Comparison of ENCODE assay signal across 6 mouse cellular contexts in the genomic region with DNA sequence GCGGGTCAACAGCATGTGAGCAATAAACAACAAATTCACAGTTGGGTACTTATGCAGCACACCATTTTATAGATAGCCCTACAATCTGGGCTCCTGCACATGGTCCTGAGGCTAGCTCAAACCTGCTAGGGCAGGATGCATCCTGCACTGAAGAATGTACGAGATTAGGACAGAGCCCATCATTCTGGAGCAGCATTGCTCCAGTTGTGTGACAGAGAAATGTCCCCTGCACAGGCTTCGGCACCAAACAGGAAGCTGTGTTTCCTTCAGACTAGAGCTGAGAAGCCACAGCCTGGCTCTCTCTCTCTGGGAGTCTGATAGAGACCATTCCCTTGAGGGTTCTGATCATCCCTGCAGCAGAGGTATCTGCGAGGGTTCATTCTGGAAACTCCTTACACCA. TPM values are rescaled to one million over a fixed set of nuclear protein-coding genes. Genes with fewer than 3 reads are reported as not detected.
DNase-seq lines count a peak whose midpoint lies in the region; ATAC-seq and TF ChIP-seq lines count a peak whose summit lies in the region.
"Not testable (repeated sequence)": the region's sequence is repeated elsewhere in the genome, so short reads cannot be mapped to it uniquely, and the experiment has no call there.

No protein-coding gene starts in this region.

- TF ChIP-seq EP300 in liver, postnatal 0 days (IDR thresholded peaks at IDR 0.05; ENCODE audit: low read depth): not testable (repeated sequence)

- 88% methylated on average over 4 of the region's 4 CpGs for WGBS in intestine, embryonic 14.5 days
- 31% methylated on average over 4 of the region's 4 CpGs for WGBS in liver, embryonic 12.5 days (ENCODE audit: insufficient replicate concordance)
- WGBS in liver, postnatal 0 days (ENCODE audit: insufficient replicate concordance): 31% methylated on average over 4 of the region's 4 CpGs
- whole genome bisulfite sequencing in midbrain, embryonic 10.5 days: 91% methylated on average over 4 of the region's 4 CpGs

- not testable (repeated sequence) for H3K9me3 ChIP-seq in intestine, embryonic 14.5 days (ENCODE audit: control insufficient read depth, low read length); liver, embryonic 12.5 days (replicated peaks); liver, postnatal 0 days (ENCODE audit: low read length); midbrain, embryonic 10.5 days (replicated peaks)

- not testable (repeated sequence) for H3K9ac ChIP-seq in intestine, embryonic 14.5 days (ENCODE audit: low read length); liver, embryonic 12.5 days; liver, postnatal 0 days (replicated peaks)

- not testable (repeated sequence) for H3K27me3 ChIP-seq in intestine, embryonic 14.5 days (replicated peaks; ENCODE audit: control insufficient read depth, insufficient read depth, low read length); liver, embryonic 12.5 days (replicated peaks); liver, postnatal 0 days (ENCODE audit: insufficient read depth, low read length); midbrain, embryonic 10.5 days (ENCODE audit: low read depth, poor library complexity, severe bottlenecking)

- not testable (repeated sequence) for H3K4me2 ChIP-seq in intestine, embryonic 14.5 days (ENCODE audit: low read length); liver, embryonic 12.5 days; liver, postnatal 0 days (ENCODE audit: low read depth, low read length)

- H3K27ac ChIP-seq in intestine, embryonic 14.5 days (ENCODE audit: low read depth); liver, embryonic 12.5 days; liver, postnatal 0 days (ENCODE audit: low read depth); midbrain, embryonic 10.5 days (replicated peaks): not testable (repeated sequence)

- DNase-seq in 416B (ENCODE audit: low read depth): peak; percentile 56
- peak; percentile 52 for DNase-seq in heart, adult 11 months
- peak; percentile 20 for DNase-seq in intestine, embryonic 14.5 days (ENCODE audit: low spot score)
- DNase-seq in liver, postnatal 0 days: not testable (repeated sequence)
- DNase-seq in midbrain, embryonic 10.5 days (ENCODE audit: low spot score): peak; percentile 6

- not testable (repeated sequence) for TF ChIP-seq CTCF in liver, postnatal 0 days (IDR thresholded peaks at IDR 0.05; ENCODE audit: low read depth)

- not testable (repeated sequence) for H3K4me3 ChIP-seq in intestine, embryonic 14.5 days (ENCODE audit: low read depth, low read length); liver, embryonic 12.5 days; liver, postnatal 0 days (ENCODE audit: low read depth, low read length); midbrain, embryonic 10.5 days

- not testable (repeated sequence) for H3K4me1 ChIP-seq in intestine, embryonic 14.5 days (replicated peaks; ENCODE audit: control insufficient read depth, insufficient read depth, low read length); liver, embryonic 12.5 days; liver, postnatal 0 days (ENCODE audit: insufficient read depth); midbrain, embryonic 10.5 days

- ATAC-seq in intestine, embryonic 14.5 days (replicated peaks; ENCODE audit: low FRiP score, low TSS enrichment, low read depth): not testable (repeated sequence)
- ATAC-seq in liver, embryonic 12.5 days: peak; percentile 24; the same call in 1 of the 2 replicates
- ATAC-seq in liver, postnatal 0 days: peak; percentile 38; the same call in 1 of the 2 replicates

- H3K36me3 ChIP-seq in intestine, embryonic 14.5 days (ENCODE audit: control insufficient read depth, insufficient read depth, low read length): peaks cover 15% of the 10 kb centered on the region
- H3K36me3 ChIP-seq in liver, embryonic 12.5 days: peaks cover 18% of the 10 kb centered on the region
- H3K36me3 ChIP-seq in liver, postnatal 0 days (replicated peaks; ENCODE audit: insufficient read depth, low read length): peaks cover 11% of the 10 kb centered on the region
- peaks cover 24% of the 10 kb centered on the region for H3K36me3 ChIP-seq in midbrain, embryonic 10.5 days

RNA-seq across cellular contexts. Expression of a gene that starts 43.3 kb away (rescaled TPM):
- polyA plus RNA-seq in intestine, embryonic 14.5 days (2014; fragmentation: Nextera tagmentation; extraction: Ambion mirVana): 17.5 and 18.5 TPM in 2 replicates
- 10.8 and 14.0 TPM in 2 replicates for polyA plus RNA-seq in liver, embryonic 12.5 days (2016; fragmentation: Nextera tagmentation; extraction: Ambion mirVana)
- 3.9 and 5.2 TPM in 2 replicates for polyA plus RNA-seq in liver, postnatal 0 days (2015; fragmentation: Nextera tagmentation; extraction: Ambion mirVana)
- 18.3 and 21.0 TPM in 2 replicates for polyA plus RNA-seq in midbrain, embryonic 10.5 days (2016; fragmentation: Nextera tagmentation; extraction: Ambion mirVana)

RNA-seq across cellular contexts. Expression of a gene that starts 43.4 kb away (rescaled TPM):
- polyA plus RNA-seq in intestine, embryonic 14.5 days (2014; fragmentation: Nextera tagmentation; extraction: Ambion mirVana): 1,382 and 1,440 TPM in 2 replicates
- 1,045 and 1,076 TPM in 2 replicates for polyA plus RNA-seq in liver, embryonic 12.5 days (2016; fragmentation: Nextera tagmentation; extraction: Ambion mirVana)
- 613 and 662 TPM in 2 replicates for polyA plus RNA-seq in liver, postnatal 0 days (2015; fragmentation: Nextera tagmentation; extraction: Ambion mirVana)
- 915 and 1,078 TPM in 2 replicates for polyA plus RNA-seq in midbrain, embryonic 10.5 days (2016; fragmentation: Nextera tagmentation; extraction: Ambion mirVana)
